Mouse (Mus musculus) erythroblast, embryonic 14.5 days (primary cell): ENCODE results near the gene Hipk2.

ENCODE experiments used
- GATA1 ChIP-seq: IDR thresholded peaks from 2 replicates; pipeline ENCODE4 v1.6.1; 2012; ENCODE audit warnings: low read length, inconsistent platforms, mixed read lengths
- TAL1 ChIP-seq: IDR thresholded peaks from 3 replicates; pipeline ENCODE4 v1.6.1; 2012; ENCODE audit warnings: low read length, inconsistent platforms, mixed read lengths

- TF ChIP-seq TAL1: no peak
- TF ChIP-seq GATA1: no peak
These were observed 115.9 kb downstream of the Hipk2 start for GRCm38 (mm10) chr6:38759922-38760620.
